Comparison of ENCODE assay signal across 8 mouse cellular contexts in genomic region chr14:66494518-66494923, GRCm38 (mm10).
DNase-seq lines count a peak whose midpoint lies in the region; ATAC-seq and TF ChIP-seq lines count a peak whose summit lies in the region.

No protein-coding gene starts in this region.

- no peak for TF ChIP-seq CTCF in stomach, postnatal 0 days (IDR thresholded peaks at IDR 0.05; ENCODE audit: low read depth)

- H3K27ac ChIP-seq in embryonic facial prominence, embryonic 11.5 days (replicated peaks; ENCODE audit: low read depth, low read length) = no peak overlapping the region
- H3K27ac ChIP-seq in midbrain, embryonic 13.5 days = peak overlapping the region; percentile 91
- H3K27ac ChIP-seq in stomach, postnatal 0 days (replicated peaks) = no peak overlapping the region

- no peak for TF ChIP-seq EP300 in stomach, postnatal 0 days (optimal IDR thresholded peaks at IDR 0.05)

- peak; percentile 97 for ATAC-seq in embryonic facial prominence, embryonic 11.5 days (replicated peaks; ENCODE audit: insufficient number of reproducible peaks, low FRiP score, low TSS enrichment, low read depth)
- peak; percentile 99 for ATAC-seq in midbrain, embryonic 13.5 days
- ATAC-seq in stomach, postnatal 0 days (ENCODE audit: low FRiP score, low TSS enrichment) = peak; percentile 78

- 11% methylated on average over 5 of the region's 5 CpGs for WGBS in embryonic facial prominence, embryonic 11.5 days
- WGBS in midbrain, embryonic 13.5 days = 2% methylated on average over 5 of the region's 5 CpGs
- 14% methylated on average over 5 of the region's 5 CpGs for WGBS in stomach, postnatal 0 days

- no peak overlapping the region for H3K9ac ChIP-seq in embryonic facial prominence, embryonic 11.5 days (replicated peaks; ENCODE audit: low read length)
- no peak overlapping the region for H3K9ac ChIP-seq in midbrain, embryonic 13.5 days (replicated peaks)
- no peak overlapping the region for H3K9ac ChIP-seq in stomach, postnatal 0 days (ENCODE audit: low read length)

- H3K4me2 ChIP-seq in embryonic facial prominence, embryonic 11.5 days (ENCODE audit: low read depth, low read length) = no peak overlapping the region
- H3K4me2 ChIP-seq in midbrain, embryonic 13.5 days (replicated peaks) = peak overlapping the region; percentile 11; the same call in 1 of the 2 replicates
- no peak overlapping the region for H3K4me2 ChIP-seq in stomach, postnatal 0 days (replicated peaks; ENCODE audit: low read depth)

- no peaks in the 10 kb centered on the region for H3K9me3 ChIP-seq in embryonic facial prominence, embryonic 11.5 days (replicated peaks; ENCODE audit: control insufficient read depth, low read length)
- no peaks in the 10 kb centered on the region for H3K9me3 ChIP-seq in midbrain, embryonic 13.5 days
- no peaks in the 10 kb centered on the region for H3K9me3 ChIP-seq in stomach, postnatal 0 days (ENCODE audit: control insufficient read depth, low read length)

- peak; percentile 22 for DNase-seq in urinary bladder, postnatal 25 days (ENCODE audit: low spot score)
- no peak for DNase-seq in urinary bladder, adult 18-20 months (ENCODE audit: low spot score in 2 of 2)
- DNase-seq in embryonic facial prominence, embryonic 11.5 days (ENCODE audit: low spot score) = peak; percentile 79
- DNase-seq in heart, adult 8-10 months (ENCODE audit: low spot score) = peak; percentile 30
- peak; percentile 85 to 88 for DNase-seq in layer of hippocampus, postnatal 36 days
- DNase-seq in stomach, postnatal 0 days (ENCODE audit: low spot score) = peak; percentile 34
- DNase-seq in thymus, postnatal 36 days = no peak

- no peak overlapping the region for H3K4me3 ChIP-seq in embryonic facial prominence, embryonic 11.5 days (ENCODE audit: low read depth, low read length)
- H3K4me3 ChIP-seq in midbrain, embryonic 13.5 days (replicated peaks) = no peak overlapping the region
- no peak overlapping the region for H3K4me3 ChIP-seq in stomach, postnatal 0 days (ENCODE audit: low read depth, low read length)

- H3K36me3 ChIP-seq in embryonic facial prominence, embryonic 11.5 days (replicated peaks; ENCODE audit: control insufficient read depth, insufficient read depth, low read depth, low read length) = no peaks in the 10 kb centered on the region
- no peaks in the 10 kb centered on the region for H3K36me3 ChIP-seq in midbrain, embryonic 13.5 days
- H3K36me3 ChIP-seq in stomach, postnatal 0 days (ENCODE audit: control insufficient read depth, insufficient read depth, low read length) = no peaks in the 10 kb centered on the region

- no peaks in the 10 kb centered on the region for H3K27me3 ChIP-seq in embryonic facial prominence, embryonic 11.5 days (ENCODE audit: control insufficient read depth, insufficient read depth, low read length)
- no peaks in the 10 kb centered on the region for H3K27me3 ChIP-seq in midbrain, embryonic 13.5 days
- no peaks in the 10 kb centered on the region for H3K27me3 ChIP-seq in stomach, postnatal 0 days (ENCODE audit: control insufficient read depth, insufficient read depth, low read length)

- H3K4me1 ChIP-seq in embryonic facial prominence, embryonic 11.5 days (ENCODE audit: control insufficient read depth, insufficient read depth, low read length) = no peaks in the 10 kb centered on the region
- H3K4me1 ChIP-seq in midbrain, embryonic 13.5 days (replicated peaks) = peaks cover 46% of the 10 kb centered on the region
- no peaks in the 10 kb centered on the region for H3K4me1 ChIP-seq in stomach, postnatal 0 days (replicated peaks; ENCODE audit: control insufficient read depth, insufficient read depth)

Comparison
In these comparisons a context has a peak if more than half of its experiments do, and no peak if none do; other contexts are left out.
1. DNase-seq: peak in urinary bladder, postnatal 25 days (single experiment), embryonic facial prominence, embryonic 11.5 days (single experiment), heart, adult 8-10 months (single experiment), layer of hippocampus, postnatal 36 days (2 of 2) and stomach, postnatal 0 days (single experiment); none in urinary bladder, adult 18-20 months (0 of 2) and thymus, postnatal 36 days (0 of 2).
2. Peak in every context shown above with its lines, with median percentiles within 50 percentile points of each other: ATAC-seq.